Mouse (Mus musculus): ENCODE measurements around the gene Acvrl1.
A peak's percentile ranks its signal among the peaks of the same experiment; 100 is the strongest.

Gene Acvrl1

DNA sequence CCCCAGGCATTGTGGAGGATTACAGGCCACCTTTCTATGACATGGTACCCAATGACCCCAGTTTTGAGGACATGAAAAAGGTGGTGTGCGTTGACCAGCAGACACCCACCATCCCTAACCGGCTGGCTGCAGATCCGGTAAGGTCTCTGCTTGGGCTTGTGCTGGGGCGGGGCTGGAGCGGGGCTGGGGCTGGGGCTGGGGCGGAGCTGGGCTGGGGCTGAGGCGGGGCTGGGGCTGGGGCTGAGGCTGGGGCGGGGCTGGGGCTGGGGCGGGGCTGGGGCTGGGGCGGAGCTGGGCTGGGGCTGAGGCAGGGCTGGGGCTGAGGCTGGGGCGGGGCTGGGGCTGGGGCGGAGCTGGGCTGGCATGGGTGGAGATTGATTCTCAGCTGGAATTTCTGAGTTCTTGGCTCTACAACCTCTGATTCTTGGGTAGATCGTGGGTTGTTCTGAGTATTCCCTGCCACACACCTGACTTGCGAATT is 12.8 kb downstream of the Acvrl1 start:
- DNase-seq (ENCODE audit: extremely low read depth, low read depth), result no peak

DNA sequence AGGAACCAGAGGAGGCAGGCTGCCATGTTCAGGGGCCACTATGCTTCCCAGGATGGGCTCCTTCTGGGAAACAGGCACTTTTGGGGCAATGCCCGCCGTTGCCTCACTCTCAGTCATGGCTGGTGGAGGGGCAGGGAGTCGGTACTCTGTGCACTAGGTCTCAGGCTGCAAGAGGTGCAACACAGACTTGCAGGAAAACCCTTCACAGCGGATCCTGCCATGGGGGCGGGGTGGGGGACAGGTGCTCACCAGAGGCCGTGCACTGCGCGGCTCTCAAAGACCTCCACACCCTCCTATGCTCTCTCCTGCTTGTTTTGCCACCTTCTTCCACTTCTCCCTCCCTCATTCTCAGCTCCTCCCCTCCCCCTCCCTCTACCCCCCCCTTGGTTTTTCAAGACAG is 14.3 kb downstream of the Acvrl1 start:
- no peak for DNase-seq (ENCODE audit: extremely low read depth, low read depth)

GRCm38 (mm10) chr15:101143494-101143893 is 15.2 kb downstream of the Acvrl1 start:
- DNase-seq (ENCODE audit: extremely low read depth, low read depth), result no peak

DNA sequence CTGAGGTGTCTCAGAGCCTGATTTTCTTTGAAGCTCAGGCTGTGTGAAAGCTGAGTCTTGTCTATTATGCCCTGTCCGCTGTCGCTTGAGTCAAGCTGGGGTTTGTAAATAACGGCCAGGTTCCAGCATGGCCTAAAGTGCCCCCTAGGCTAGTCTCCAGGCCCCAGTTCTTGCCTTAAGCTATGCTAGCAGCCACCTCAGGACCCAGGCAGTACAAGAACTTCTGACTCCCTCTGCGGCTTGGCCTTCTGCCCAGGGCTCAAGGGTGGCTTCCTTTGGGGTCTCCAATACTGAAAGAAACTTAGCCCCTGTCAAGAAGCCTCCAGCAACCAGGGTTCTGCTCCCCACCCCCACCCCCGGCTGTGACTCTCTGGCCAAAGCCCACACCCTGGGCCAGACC is 15.9 kb downstream of the Acvrl1 start:
- DNase-seq (ENCODE audit: extremely low read depth, low read depth), result no peak

DNA sequence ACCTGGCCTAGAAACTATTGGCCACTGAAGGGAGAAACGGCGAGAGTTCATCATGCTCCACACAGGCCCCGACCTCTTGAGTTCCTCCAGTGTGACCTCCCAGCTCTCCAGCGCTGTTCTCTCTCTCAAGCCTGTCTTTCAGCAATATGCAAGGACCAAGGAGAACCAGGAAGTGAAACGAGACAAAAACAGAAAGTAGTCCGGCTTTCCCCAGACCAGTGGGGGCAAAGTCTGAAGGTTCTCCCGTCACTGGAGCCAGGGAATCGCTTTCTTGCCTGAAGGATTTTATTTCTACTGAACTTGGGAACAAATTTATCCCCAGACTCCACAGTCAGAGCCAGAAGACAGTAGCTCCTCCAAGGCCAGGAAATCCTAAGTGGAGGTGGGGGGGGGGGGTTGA is 16.5 kb downstream of the Acvrl1 start:
- DNase-seq (ENCODE audit: extremely low read depth, low read depth), result no peak

DNA sequence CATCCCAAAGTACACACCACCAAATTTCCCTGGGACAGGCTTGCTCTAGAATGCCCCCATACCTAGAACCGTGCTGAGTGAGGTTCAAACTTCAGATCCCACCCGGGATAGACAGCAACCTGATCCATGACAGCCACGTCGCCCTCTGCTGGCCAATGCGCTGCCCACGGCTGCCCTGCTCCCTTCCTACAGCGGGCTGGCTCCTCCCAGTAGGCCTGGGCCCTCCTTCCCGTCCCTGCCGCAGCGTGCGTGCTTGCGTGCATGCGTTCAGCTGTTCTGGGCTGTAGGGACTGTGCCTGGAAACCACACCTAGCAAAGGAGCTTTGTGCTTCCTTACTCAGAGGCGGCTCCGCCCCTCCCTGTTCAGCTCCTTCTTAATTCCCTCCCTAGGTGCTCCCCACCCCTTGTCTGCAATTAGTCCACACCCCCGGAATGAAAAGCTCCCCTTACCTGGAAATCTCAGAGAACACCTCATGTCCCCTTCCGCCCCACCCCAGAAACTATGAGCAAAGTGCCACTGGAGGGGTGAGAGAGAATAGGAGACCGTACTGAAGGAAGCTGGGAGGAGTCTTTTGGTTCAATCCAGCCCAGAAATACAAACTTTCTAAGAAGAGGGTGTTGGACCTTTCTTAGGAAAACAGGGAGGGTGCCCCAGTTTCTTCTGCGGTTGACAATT is 17.2 kb downstream of the Acvrl1 start:
- peak; percentile 95 for DNase-seq (ENCODE audit: extremely low read depth, low read depth)

DNA sequence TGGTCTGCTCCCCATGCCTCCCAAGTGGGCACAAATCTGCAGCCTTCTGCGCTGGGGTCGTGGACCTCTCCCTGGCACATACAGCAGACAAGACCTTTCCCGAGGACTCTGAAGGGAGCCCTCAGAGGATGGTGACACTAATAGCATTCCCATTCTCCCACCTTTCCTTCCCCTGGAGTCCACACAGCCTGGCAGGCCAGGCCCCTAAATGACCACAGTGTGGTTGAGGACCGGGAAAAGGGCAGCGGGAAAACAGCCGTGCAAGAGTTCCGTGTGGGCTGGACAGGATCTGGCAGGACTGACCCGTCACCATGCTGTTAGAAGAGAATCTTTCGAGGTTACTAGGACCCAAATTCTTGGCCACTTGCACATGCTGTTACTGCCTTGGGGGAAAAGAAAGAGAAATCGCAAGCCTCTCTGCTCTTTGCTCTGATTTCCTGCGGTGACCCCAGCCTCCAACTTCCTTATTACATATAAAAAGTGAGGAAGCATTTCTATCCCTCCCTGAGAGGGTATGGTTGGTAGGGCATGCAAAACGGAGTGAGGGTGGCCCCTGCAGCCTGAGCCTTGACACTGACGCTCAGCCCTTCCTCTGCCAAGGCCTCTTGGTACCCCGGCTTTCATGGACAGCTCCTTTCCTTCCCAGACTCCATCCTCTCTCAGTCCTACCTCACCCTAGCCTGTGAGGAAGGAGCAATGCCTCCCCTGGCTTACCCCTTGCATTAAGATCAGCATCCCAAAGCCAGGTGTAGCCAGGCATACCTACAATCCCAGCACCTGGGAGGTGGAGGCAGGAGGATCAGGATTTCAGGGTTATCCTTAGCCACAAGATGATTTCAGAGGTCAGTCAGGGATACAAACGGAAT is 18.0 kb downstream of the Acvrl1 start:
- DNase-seq (ENCODE audit: extremely low read depth, low read depth), result no peak

- DNase-seq (ENCODE audit: extremely low read depth, low read depth), result peak; percentile 71
These were observed 19.0 kb downstream of the Acvrl1 start for GRCm38 (mm10) chr15:101147115-101147909.

- peak; percentile 60 for DNase-seq (ENCODE audit: extremely low read depth, low read depth)
These were observed 19.6 kb downstream of the Acvrl1 start for GRCm38 (mm10) chr15:101147910-101148273.

DNA sequence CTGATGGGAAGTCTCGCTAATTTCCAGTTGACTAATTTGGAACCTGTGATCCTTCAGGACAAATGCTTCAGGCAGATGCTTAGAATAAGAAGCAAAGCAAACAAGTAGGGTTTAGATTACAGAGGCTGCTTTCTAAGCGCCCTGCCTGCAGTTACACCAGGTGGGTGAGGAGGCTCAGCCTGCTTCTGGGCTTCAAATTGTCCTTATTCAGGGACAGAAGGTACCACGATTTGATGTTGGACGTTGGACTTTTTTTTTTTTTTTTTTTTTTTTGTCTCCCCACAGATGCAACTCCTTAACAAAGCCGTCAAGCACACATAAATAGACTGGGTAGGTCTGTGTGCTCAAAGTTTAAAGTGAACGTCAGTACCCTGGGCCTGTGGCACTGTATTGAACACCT is 20.3 kb downstream of the Acvrl1 start:
- DNase-seq (ENCODE audit: extremely low read depth, low read depth), result no peak

- DNase-seq (ENCODE audit: extremely low read depth, low read depth), result no peak
These were observed 23.3 kb downstream of the Acvrl1 start for GRCm38 (mm10) chr15:101151409-101152261.

GRCm38 (mm10) chr15:101154700-101155616 is 26.6 kb downstream of the Acvrl1 start:
- no peak for DNase-seq (ENCODE audit: extremely low read depth, low read depth)

DNA sequence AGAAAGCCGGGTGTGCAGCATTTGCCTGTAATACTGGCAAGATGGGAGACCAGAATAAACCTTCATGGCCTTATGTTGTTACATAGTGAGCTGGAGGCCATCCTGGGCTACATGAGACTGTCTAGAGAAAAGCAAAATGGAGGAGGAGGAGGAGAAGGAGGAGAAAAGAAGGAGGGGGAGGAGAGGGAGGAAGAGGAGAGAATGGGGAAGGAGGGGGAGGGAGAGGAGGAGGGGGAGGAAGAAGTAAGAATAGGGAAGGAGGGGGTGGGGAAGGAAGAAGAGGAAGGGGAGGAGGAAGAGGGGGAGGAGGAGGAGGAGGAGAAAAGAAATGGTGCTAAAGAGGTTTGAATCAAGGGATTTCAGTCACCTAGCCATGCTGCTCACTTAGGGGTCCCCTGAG is 31.8 kb downstream of the Acvrl1 start:
- no peak for DNase-seq (ENCODE audit: extremely low read depth, low read depth)

DNA sequence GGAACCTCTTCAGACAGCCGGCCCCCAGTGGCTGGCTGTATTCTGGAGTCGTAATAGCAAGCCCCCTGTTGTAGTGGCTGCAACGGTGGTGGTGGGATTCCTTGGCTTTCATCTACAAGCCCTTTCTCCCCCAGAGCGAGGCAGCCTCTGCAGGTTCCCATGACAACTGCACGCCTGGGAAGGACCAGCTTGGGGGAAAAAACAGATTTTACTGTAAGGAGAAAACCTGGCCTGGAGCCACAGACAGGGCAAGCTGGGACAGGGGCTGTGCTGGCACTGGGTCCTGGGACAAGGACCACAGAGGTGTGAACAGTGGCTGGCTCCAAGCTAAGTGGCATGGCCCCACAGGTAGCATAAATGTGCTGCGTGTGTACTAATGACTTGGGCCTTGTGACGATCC is 32.3 kb downstream of the Acvrl1 start:
- DNase-seq (ENCODE audit: extremely low read depth, low read depth), result no peak

- no peak for DNase-seq (ENCODE audit: extremely low read depth, low read depth)
These were observed 33.2 kb downstream of the Acvrl1 start for GRCm38 (mm10) chr15:101161534-101161933.

GRCm38 (mm10) chr15:101163056-101163458 is 34.7 kb downstream of the Acvrl1 start:
- no peak for DNase-seq (ENCODE audit: extremely low read depth, low read depth)

DNA sequence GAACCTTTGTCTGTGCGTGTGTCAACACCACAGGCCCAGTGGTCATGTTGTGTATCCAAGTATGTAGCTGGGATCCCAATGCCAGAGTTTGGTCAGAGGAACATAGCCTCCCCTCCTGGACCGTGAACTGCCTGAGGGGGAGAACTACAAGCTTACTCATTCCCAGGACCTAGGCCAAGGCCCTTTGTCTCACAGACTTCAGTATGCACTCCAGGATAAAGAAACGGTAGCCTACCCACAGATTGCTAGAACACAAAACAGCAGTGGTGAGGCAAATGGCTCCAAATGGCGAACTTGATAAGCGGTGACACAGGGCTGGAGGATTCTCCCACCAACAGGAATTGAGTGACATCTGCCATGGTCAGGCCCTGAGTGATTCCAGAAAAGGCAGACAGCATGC is 35.5 kb downstream of the Acvrl1 start:
- no peak for DNase-seq (ENCODE audit: extremely low read depth, low read depth)

DNA sequence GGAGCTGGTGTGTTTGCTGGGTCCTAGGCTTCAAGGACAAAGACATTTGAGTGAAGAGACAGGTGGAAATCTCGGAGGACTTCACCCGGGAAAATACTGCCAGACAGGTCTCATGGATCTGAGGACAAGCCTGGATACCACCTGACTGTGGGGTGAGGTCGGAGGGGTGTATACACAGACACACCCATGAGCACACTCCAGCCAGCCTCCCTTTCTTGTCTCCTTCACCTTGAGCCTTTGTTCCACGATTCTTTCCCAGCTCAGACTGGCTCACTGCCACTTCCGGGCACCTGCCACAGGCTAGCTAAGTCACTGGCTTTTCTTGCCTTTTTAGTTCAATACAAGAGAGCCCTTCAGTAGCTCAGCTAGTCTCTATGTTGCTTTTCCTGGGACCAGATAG is 36.0 kb downstream of the Acvrl1 start:
- no peak for DNase-seq (ENCODE audit: extremely low read depth, low read depth)

GRCm38 (mm10) chr15:101165658-101166437 is 37.5 kb downstream of the Acvrl1 start:
- no peak for DNase-seq (ENCODE audit: extremely low read depth, low read depth)
